Mouse (Mus musculus): ENCODE results near the gene Lrfn1. TPM values are rescaled to one million over a fixed set of nuclear protein-coding genes. Genes with fewer than 3 reads are reported as not detected.
"Not testable (repeated sequence)": the region's sequence is repeated elsewhere in the genome, so short reads cannot be mapped to it uniquely, and the experiment has no call there.

Gene Lrfn1
- polyA plus RNA-seq, 1 experiment from 2014 or later: 0.96 TPM

DNA sequence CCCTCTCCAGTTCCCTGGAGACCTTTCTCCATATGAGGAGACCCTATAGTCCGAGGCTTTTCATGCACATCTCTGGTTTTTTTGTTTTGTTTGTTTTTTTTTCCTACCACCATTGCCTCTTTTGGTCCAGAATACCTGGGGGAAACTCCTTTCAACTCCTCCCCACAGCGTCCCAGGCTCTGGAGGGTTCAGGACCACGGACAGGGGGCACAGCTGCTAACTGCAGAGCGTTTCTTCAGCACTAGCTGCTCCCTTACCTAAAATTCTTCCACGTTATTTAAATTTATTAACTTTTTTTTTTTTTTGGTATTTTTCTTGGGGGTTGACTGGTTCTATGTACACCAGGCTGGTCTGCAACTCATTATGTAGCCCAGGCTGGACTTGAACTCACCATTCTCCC lies 53.8 kb downstream of the Lrfn1 start:
- Histone ChIP-seq H3K9ac (ENCODE audit: low read length) (no peak overlapping the region), H3K4me3 (ENCODE audit: low read depth, low read length) (no peak overlapping the region), H3K27ac (replicated peaks) (no peak overlapping the region), H3K9me3 (ENCODE audit: control insufficient read depth, low read length) (no peaks in the 10 kb centered on the region), H3K4me1 (replicated peaks; ENCODE audit: control insufficient read depth, insufficient read depth) (no peaks in the 10 kb centered on the region), H3K4me2 (replicated peaks; ENCODE audit: low read depth) (no peak overlapping the region), H3K36me3 (ENCODE audit: control insufficient read depth, insufficient read depth, low read length) (no peaks in the 10 kb centered on the region), H3K27me3 (ENCODE audit: control insufficient read depth, insufficient read depth, low read length) (no peaks in the 10 kb centered on the region)
- TF ChIP-seq CTCF (IDR thresholded peaks at IDR 0.05; ENCODE audit: low read depth): no peak
- no peak for TF ChIP-seq EP300 (optimal IDR thresholded peaks at IDR 0.05)
- peak; percentile 51 for DNase-seq (ENCODE audit: low spot score)
- ATAC-seq (ENCODE audit: low FRiP score, low TSS enrichment): no peak
- WGBS: 1% methylated on average over 5 of the region's 5 CpGs

DNA sequence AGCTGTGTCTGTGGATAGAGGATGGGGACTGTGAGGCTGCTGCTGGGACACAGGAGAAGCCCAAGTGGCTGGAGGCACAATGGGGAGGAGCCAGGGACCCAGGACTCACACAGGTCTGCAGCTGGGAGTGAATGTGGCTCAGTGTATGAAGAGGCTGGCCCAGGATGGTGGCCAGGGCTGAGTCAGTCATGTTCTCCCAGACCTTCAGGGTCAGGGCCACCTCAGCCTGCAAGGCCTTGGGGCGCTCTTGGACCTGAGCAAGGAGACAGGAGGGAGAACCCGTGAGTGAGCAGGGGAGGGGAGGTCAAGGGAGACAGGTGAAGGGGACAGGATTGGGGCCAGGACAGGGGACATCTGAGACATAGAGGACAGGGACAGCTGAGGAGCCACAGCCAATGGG lies 57.3 kb downstream of the Lrfn1 start:
- H3K36me3 ChIP-seq (ENCODE audit: control insufficient read depth, insufficient read depth, low read length); H3K4me1 ChIP-seq (replicated peaks; ENCODE audit: control insufficient read depth, insufficient read depth); H3K9me3 ChIP-seq (ENCODE audit: control insufficient read depth, low read length); H3K4me3 ChIP-seq (ENCODE audit: low read depth, low read length); H3K4me2 ChIP-seq (replicated peaks; ENCODE audit: low read depth); H3K27ac ChIP-seq (replicated peaks); DNase-seq (ENCODE audit: low spot score); H3K9ac ChIP-seq (ENCODE audit: low read length); H3K27me3 ChIP-seq (ENCODE audit: control insufficient read depth, insufficient read depth, low read length): not testable (repeated sequence)
- 94% methylated on average over 2 of the region's 2 CpGs for WGBS
- ATAC-seq (ENCODE audit: low FRiP score, low TSS enrichment): 0 out of 2 replicates have a peak, but pooled peaks have one; percentile 24

DNA sequence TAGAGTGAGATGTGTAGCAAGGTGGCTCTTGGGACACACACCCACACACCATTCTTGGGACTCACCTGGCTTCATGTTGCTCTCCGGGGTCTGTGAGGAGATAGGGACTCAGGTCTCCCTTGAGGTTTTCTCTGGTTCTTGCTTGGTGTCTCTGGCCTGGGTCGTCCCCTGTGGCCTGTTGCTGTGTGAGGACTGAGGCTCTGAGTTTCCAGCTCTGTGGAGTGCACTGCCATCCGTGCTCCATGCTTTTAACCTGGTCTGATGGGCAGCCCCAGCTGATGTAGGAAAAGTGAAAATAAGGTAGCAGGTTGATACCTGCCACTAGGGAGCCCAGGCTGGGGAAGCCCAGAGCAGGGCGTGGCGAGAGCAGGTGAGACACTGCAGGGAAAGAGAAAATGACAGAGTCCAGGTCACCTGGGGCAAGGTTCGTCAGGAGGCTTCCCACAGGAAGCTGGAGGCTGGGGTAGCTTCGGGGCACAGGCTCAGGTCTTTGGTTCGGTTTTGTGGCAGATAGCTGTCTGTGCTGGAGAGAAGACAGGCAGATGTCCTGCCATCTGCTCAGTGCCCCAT lies 58.7 kb downstream of the Lrfn1 start, which contains the start of gene Ifnl2:
Ifnl2 (minus strand) TSS at position 51 of the 570 bp plus-strand sequence.
- DNase-seq (ENCODE audit: low spot score); ATAC-seq (ENCODE audit: low FRiP score, low TSS enrichment); H3K27me3 ChIP-seq (ENCODE audit: control insufficient read depth, insufficient read depth, low read length); H3K4me3 ChIP-seq (ENCODE audit: low read depth, low read length); H3K4me2 ChIP-seq (replicated peaks; ENCODE audit: low read depth); H3K4me1 ChIP-seq (replicated peaks; ENCODE audit: control insufficient read depth, insufficient read depth); H3K36me3 ChIP-seq (ENCODE audit: control insufficient read depth, insufficient read depth, low read length); H3K9ac ChIP-seq (ENCODE audit: low read length); H3K9me3 ChIP-seq (ENCODE audit: control insufficient read depth, low read length); H3K27ac ChIP-seq (replicated peaks): not testable (repeated sequence)
- 44% methylated on average over 8 of the region's 8 CpGs for WGBS

DNA sequence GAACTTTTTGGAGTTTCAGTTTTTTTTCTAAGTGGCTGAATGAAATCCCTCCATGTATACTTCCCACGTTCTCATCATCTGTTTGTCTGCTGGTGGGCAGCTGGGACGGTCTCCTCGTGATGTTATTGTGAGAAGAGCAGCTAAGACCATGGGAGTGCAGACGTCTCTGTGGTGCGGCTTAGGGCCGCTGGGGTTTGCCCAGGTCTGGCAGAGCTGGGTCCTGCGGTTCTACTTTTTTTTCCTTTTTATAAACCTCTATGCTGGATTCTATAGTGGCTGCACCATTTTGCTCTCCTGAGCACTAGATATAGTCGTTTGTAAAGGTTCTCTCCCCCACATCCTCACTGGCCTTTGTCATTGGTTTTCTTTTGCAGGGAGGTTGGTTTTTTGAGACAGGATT lies 59.7 kb downstream of the Lrfn1 start:
- Histone ChIP-seq H3K9ac (ENCODE audit: low read length) (no peak overlapping the region), H3K27ac (replicated peaks) (no peak overlapping the region), H3K4me1 (replicated peaks; ENCODE audit: control insufficient read depth, insufficient read depth) (no peaks in the 10 kb centered on the region), H3K4me2 (replicated peaks; ENCODE audit: low read depth) (no peak overlapping the region), H3K9me3 (ENCODE audit: control insufficient read depth, low read length) (no peaks in the 10 kb centered on the region), H3K36me3 (ENCODE audit: control insufficient read depth, insufficient read depth, low read length) (no peaks in the 10 kb centered on the region), H3K4me3 (ENCODE audit: low read depth, low read length) (no peak overlapping the region), H3K27me3 (ENCODE audit: control insufficient read depth, insufficient read depth, low read length) (no peaks in the 10 kb centered on the region)
- DNase-seq (ENCODE audit: low spot score) (no peak), ATAC-seq (ENCODE audit: low FRiP score, low TSS enrichment) (no peak)
- 69% methylated on average over 8 of the region's 8 CpGs for WGBS
- TF ChIP-seq CTCF (IDR thresholded peaks at IDR 0.05; ENCODE audit: low read depth) (no peak), EP300 (optimal IDR thresholded peaks at IDR 0.05) (no peak)

Other genes starting within 250 kb of the Lrfn1 start
- gene Eid2, start 184.1 kb upstream of the Lrfn1 start, polyA plus RNA-seq (2015; fragmentation: Nextera tagmentation; extraction: Ambion mirVana): 4.5 and 4.8 TPM in 2 replicates
- 7.2 and 7.9 TPM in 2 replicates for gene Eid2b, start 174.2 kb upstream of the Lrfn1 start, polyA plus RNA-seq (2015; fragmentation: Nextera tagmentation; extraction: Ambion mirVana)
- gene Selenov, start 160.8 kb upstream of the Lrfn1 start, polyA plus RNA-seq (2015; fragmentation: Nextera tagmentation; extraction: Ambion mirVana): 0.22 and 0.33 TPM in 2 replicates
- 0.92 and 0.96 TPM in 2 replicates for gene Dll3, start 149.7 kb upstream of the Lrfn1 start, polyA plus RNA-seq (2015; fragmentation: Nextera tagmentation; extraction: Ambion mirVana)
- 69.4 and 69.6 TPM in 2 replicates for gene Timm50, start 139.9 kb upstream of the Lrfn1 start, polyA plus RNA-seq (2015; fragmentation: Nextera tagmentation; extraction: Ambion mirVana)
- 31.5 and 35.7 TPM in 2 replicates for gene Supt5, start 113.2 kb upstream of the Lrfn1 start, polyA plus RNA-seq (2015; fragmentation: Nextera tagmentation; extraction: Ambion mirVana)
- gene Rps16, start 101.3 kb upstream of the Lrfn1 start, polyA plus RNA-seq (2015; fragmentation: Nextera tagmentation; extraction: Ambion mirVana): 880 and 955 TPM in 2 replicates
- gene Plekhg2, start 79.4 kb upstream of the Lrfn1 start, polyA plus RNA-seq (2015; fragmentation: Nextera tagmentation; extraction: Ambion mirVana): 13.4 and 15.1 TPM in 2 replicates
- 29.1 and 29.4 TPM in 2 replicates for gene Zfp36, start 71.7 kb upstream of the Lrfn1 start, polyA plus RNA-seq (2015; fragmentation: Nextera tagmentation; extraction: Ambion mirVana)
- gene Med29, start 59.3 kb upstream of the Lrfn1 start, polyA plus RNA-seq (2015; fragmentation: Nextera tagmentation; extraction: Ambion mirVana): 27.5 and 28.3 TPM in 2 replicates
- gene Paf1, start 59.0 kb upstream of the Lrfn1 start, polyA plus RNA-seq (2015; fragmentation: Nextera tagmentation; extraction: Ambion mirVana): 35.9 and 38.6 TPM in 2 replicates
- 18.9 and 23.1 TPM in 2 replicates for gene Gmfg, start 14.5 kb upstream of the Lrfn1 start, polyA plus RNA-seq (2015; fragmentation: Nextera tagmentation; extraction: Ambion mirVana)
- not detected in 2 replicates for gene Ifnl2, start 58.5 kb downstream of the Lrfn1 start, polyA plus RNA-seq (2015; fragmentation: Nextera tagmentation; extraction: Ambion mirVana)
- gene Ifnl3, start 70.9 kb downstream of the Lrfn1 start, polyA plus RNA-seq (2015; fragmentation: Nextera tagmentation; extraction: Ambion mirVana): not detected in 2 replicates
- 87.1 and 87.6 TPM in 2 replicates for gene Sycn, start 88.9 kb downstream of the Lrfn1 start, polyA plus RNA-seq (2015; fragmentation: Nextera tagmentation; extraction: Ambion mirVana)
- 20.1 and 27.2 TPM in 2 replicates for gene Nccrp1, start 95.3 kb downstream of the Lrfn1 start, polyA plus RNA-seq (2015; fragmentation: Nextera tagmentation; extraction: Ambion mirVana)
- 9.8 and 12.0 TPM in 2 replicates for gene Samd4b, start 146.2 kb downstream of the Lrfn1 start, polyA plus RNA-seq (2015; fragmentation: Nextera tagmentation; extraction: Ambion mirVana)
- 33.9 and 34.1 TPM in 2 replicates for gene Pak4, start 146.2 kb downstream of the Lrfn1 start, polyA plus RNA-seq (2015; fragmentation: Nextera tagmentation; extraction: Ambion mirVana)
- 10.9 and 12.4 TPM in 2 replicates for gene Acp7, start 179.4 kb downstream of the Lrfn1 start, polyA plus RNA-seq (2015; fragmentation: Nextera tagmentation; extraction: Ambion mirVana)
- 1.7 and 2.4 TPM in 2 replicates for gene Fbxo27, start 240.9 kb downstream of the Lrfn1 start, polyA plus RNA-seq (2015; fragmentation: Nextera tagmentation; extraction: Ambion mirVana)